Mouse (Mus musculus) activated CD4-positive, CD25-positive, alpha-beta regulatory T cell, adult 9 weeks (primary cell): ENCODE data around the gene 1700102P08Rik. TPM values are rescaled to one million over a fixed set of nuclear protein-coding genes. Genes with fewer than 3 reads are reported as not detected.

ENCODE experiments used
- polyA plus RNA-seq: library from polyadenylated mRNA; unstranded; fragments of 100-300 nt; shearing (Covaris generic); gene quantifications from one replicate; pipeline ENCODE4 v1.2.1, GENCODE M21; 2017

1700102P08Rik gene
- polyA plus RNA-seq: 4.3 TPM

DNA sequence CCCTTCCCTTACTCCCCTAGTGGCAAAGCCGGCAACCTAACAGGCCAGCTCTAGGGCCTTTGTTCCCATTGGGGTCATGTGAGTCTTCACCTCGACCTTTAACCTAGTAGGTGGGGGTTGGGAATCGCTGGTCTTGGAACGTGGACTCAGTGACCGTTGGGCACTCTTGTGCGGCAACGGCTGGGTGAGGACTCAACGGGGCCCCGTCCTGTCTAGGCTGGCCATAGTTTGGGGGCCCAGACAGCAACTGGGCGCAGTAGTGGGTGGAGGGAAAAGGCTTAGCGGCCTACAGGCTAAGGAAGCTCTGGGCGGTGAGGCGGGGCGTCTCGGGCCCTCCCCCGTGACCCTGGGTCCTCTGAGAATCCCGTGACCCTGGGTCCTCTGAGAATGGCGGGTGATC is at the start of gene 1700102P08Rik:
Gene 1700102P08Rik, plus strand, starts transcription at position 130 of the 400 bp plus-strand sequence.

DNA sequence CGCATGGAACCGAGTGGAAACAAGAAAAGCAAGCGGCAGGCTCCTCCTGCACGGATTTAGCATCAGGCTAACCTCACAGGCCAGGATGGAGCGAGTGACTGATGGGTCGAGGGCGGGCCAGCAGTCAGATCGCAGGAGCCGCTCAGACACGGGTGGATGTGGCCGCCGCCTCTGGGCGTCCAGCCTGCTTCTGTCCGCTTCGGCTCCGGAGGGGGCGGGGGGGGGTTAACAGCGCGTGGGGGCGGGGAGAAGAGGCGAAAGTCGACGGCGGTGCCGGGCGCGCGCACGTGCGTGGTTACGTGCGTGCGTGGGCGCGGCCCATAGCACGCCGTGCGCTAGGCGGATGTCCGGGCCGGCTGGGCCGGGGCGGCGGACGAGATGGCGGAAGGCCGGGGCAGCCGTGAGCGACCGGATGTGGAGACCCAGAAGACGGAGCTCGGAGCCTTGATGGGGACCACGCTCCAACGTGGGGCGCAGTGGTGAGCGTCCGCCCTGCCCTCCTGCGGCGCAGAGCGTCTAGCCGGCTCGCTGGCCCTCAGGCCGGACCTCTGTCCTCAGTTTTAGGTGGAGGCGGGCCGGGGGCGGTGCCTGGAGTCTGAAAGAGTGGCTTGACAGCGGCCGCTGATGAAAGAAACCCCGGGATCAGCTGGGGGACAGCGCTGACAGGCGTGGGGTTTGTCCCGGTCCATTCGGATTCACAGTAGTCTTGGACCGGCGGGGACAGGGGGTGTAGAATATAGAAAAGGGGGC is 44.9 kb upstream of the 1700102P08Rik start, which contains the start of gene Usp4:
Gene Usp4, plus strand, starts transcription at position 314 of the 750 bp plus-strand sequence.

GRCm38 (mm10) chr9:108428384-108428783 is 35.8 kb downstream of the 1700102P08Rik start, which contains the start of gene Ccdc36:
Gene Ccdc36 (minus strand): TSS chr9:108428484.

DNA sequence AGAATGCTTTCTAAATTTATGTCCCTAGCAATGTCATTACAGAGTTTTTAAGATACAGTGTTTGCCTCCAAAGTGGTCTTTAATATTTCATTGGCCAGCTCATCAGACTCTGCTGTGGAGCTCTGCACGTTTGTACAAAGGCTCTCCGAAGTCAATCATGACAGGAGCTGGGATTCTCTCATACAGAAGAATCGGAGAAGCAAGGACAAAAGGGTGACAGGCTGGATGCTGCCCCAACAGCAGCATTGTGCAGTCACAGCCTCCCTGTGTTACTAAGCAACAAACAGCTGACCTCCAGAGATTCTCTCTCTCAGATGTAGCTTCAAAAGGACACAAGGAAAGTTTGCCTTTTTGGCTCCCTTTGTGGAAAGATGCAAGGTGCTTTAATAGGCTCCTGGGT is 43.6 kb downstream of the 1700102P08Rik start, which contains the start of gene BC048562:
Gene BC048562, plus strand, starts transcription at position 301 of the 400 bp plus-strand sequence.

Other genes with a start within 250 kb of the 1700102P08Rik start
- gene Bsn, start 202.4 kb upstream of the 1700102P08Rik start, polyA plus RNA-seq: 0.81 TPM
- 6.7 TPM for gene Dag1, start 128.8 kb upstream of the 1700102P08Rik start, polyA plus RNA-seq
- 2.3 TPM for gene Nicn1, start 102.4 kb upstream of the 1700102P08Rik start, polyA plus RNA-seq
- 0.56 TPM for gene Amt, start 96.0 kb upstream of the 1700102P08Rik start, polyA plus RNA-seq
- gene Rhoa, start 86.7 kb upstream of the 1700102P08Rik start, polyA plus RNA-seq: 391 TPM
- 17.6 TPM for gene Tcta, start 86.6 kb upstream of the 1700102P08Rik start, polyA plus RNA-seq
- 741 TPM for gene Gpx1, start 53.9 kb upstream of the 1700102P08Rik start, polyA plus RNA-seq
- 160 TPM for gene Usp4, start 45.0 kb upstream of the 1700102P08Rik start, polyA plus RNA-seq
- not detected for gene Ccdc36, start 35.7 kb downstream of the 1700102P08Rik start, polyA plus RNA-seq
- gene BC048562, start 43.7 kb downstream of the 1700102P08Rik start, polyA plus RNA-seq: not detected
- 54.7 TPM for gene Ccdc71, start 67.7 kb downstream of the 1700102P08Rik start, polyA plus RNA-seq
- gene Klhdc8b, start 68.8 kb downstream of the 1700102P08Rik start, polyA plus RNA-seq: 5.2 TPM
- 0.20 TPM for gene Lamb2, start 86.9 kb downstream of the 1700102P08Rik start, polyA plus RNA-seq
- gene Usp19, start 97.8 kb downstream of the 1700102P08Rik start, polyA plus RNA-seq: 169 TPM
- 111 TPM for gene Qars, start 114.9 kb downstream of the 1700102P08Rik start, polyA plus RNA-seq
- 148 TPM for gene Qrich1, start 124.0 kb downstream of the 1700102P08Rik start, polyA plus RNA-seq
- 103 TPM for gene Impdh2, start 167.5 kb downstream of the 1700102P08Rik start, polyA plus RNA-seq
- gene Ndufaf3, start 174.6 kb downstream of the 1700102P08Rik start, polyA plus RNA-seq: 79.9 TPM
- 158 TPM for gene Dalrd3, start 177.1 kb downstream of the 1700102P08Rik start, polyA plus RNA-seq
- gene Wdr6, start 185.9 kb downstream of the 1700102P08Rik start, polyA plus RNA-seq: 99.9 TPM
- 16.5 TPM for gene P4htm, start 204.9 kb downstream of the 1700102P08Rik start, polyA plus RNA-seq